Mouse (Mus musculus) heart, embryonic 15.5 days (tissue): Measurements from ENCODE around the gene Rasa3. TPM values are rescaled to one million over a fixed set of nuclear protein-coding genes. Genes with fewer than 3 reads are reported as not detected.

Experiments
- ATAC-seq: fragments of 200-750 bp; cut with Nextera tagmentation; replicated peaks from 2 replicates; pipeline ENCODE4 v1.8.0; 2017; ENCODE audit warnings: low read depth, moderate TSS enrichment; ENCODE audit not compliant: insufficient number of reproducible peaks, insufficient read depth, low FRiP score
- H3K27ac ChIP-seq: fragments of 300-500 bp; sonication (generic); 2 replicates; pipeline ENCODE4 v1.5.1; 2015; ENCODE audit warnings: mild to moderate bottlenecking, inconsistent platforms
- H3K27me3 ChIP-seq: fragments of 300-500 bp; sonication (generic); 2 replicates; pipeline ENCODE4 v1.6.1; 2015; ENCODE audit warnings: inconsistent platforms
- H3K36me3 ChIP-seq: fragments of 300-500 bp; sonication (generic); 2 replicates; pipeline ENCODE4 v1.6.1; 2015; ENCODE audit warnings: mild to moderate bottlenecking, inconsistent platforms
- H3K4me1 ChIP-seq: fragments of 300-500 bp; sonication (generic); replicated peaks from 2 replicates; pipeline ENCODE4 v1.6.1; 2015; ENCODE audit warnings: inconsistent platforms
- H3K4me2 ChIP-seq: fragments of 300-500 bp; sonication (generic); 2 replicates; pipeline ENCODE4 v1.6.1; 2015; ENCODE audit warnings: inconsistent platforms, mild to moderate bottlenecking, moderate library complexity
- H3K4me3 ChIP-seq: fragments of 300-500 bp; sonication (generic); 2 replicates; pipeline ENCODE4 v1.5.1; 2015; ENCODE audit warnings: mild to moderate bottlenecking, inconsistent platforms
- H3K9ac ChIP-seq: fragments of 300-500 bp; sonication (generic); 2 replicates; pipeline ENCODE4 v1.6.1; 2015; ENCODE audit warnings: mild to moderate bottlenecking, inconsistent platforms
- H3K9me3 ChIP-seq: fragments of 300-500 bp; sonication (generic); replicated peaks from 2 replicates; pipeline ENCODE4 v1.6.1; 2016; ENCODE audit warnings: inconsistent platforms
- WGBS: fragments of 180-500 bp; shearing (Covaris S2); methylation state at CpG from one replicate; pipeline ENCODE4 v1.1.7; 2015; ENCODE audit warnings: mixed read lengths; 5-methylcytosine and 5-hydroxymethylcytosine counted together
- polyA plus RNA-seq: library from polyadenylated mRNA; unstranded; fragments of >200 nt; fragmentation: Nextera tagmentation; extraction: Ambion mirVana; gene quantifications from 2 replicates; pipeline ENCODE4 v1.2.1, GENCODE M21; 2015

The Rasa3 gene
- polyA plus RNA-seq, 1 experiment from 2014 or later: 19.0 TPM

DNA sequence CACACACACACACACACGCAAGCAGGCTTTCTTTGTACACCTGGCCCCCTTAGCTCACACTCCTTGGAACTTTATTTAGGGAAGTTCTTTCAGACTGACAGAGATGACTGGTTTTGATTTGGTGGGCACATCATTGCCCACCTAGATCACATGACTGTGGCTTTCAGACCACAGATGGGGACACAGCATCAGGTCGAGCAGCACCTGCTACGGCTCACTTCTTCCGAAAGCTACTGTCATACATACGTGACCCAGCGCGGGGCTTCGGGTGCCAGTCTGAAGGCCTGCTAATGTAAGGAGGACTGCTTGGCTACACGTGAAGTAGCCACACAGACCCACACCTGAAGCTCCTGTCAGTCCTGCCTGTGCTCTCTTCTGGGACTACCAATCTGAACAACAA, 49.3 kb downstream of the Rasa3 start:
- peaks cover 12% of the 10 kb centered on the region for H3K36me3 ChIP-seq
- peaks cover 34% of the 10 kb centered on the region for H3K4me1 ChIP-seq
- 94% methylated on average over 9 of the region's 9 CpGs for WGBS
- H3K27me3 ChIP-seq: no peaks in the 10 kb centered on the region
- no peak overlapping the region for H3K4me3 ChIP-seq
- no peaks in the 10 kb centered on the region for H3K9me3 ChIP-seq
- no peak overlapping the region for H3K9ac ChIP-seq
- H3K4me2 ChIP-seq: no peak overlapping the region
- H3K27ac ChIP-seq: no peak overlapping the region
- ATAC-seq: no peak

DNA sequence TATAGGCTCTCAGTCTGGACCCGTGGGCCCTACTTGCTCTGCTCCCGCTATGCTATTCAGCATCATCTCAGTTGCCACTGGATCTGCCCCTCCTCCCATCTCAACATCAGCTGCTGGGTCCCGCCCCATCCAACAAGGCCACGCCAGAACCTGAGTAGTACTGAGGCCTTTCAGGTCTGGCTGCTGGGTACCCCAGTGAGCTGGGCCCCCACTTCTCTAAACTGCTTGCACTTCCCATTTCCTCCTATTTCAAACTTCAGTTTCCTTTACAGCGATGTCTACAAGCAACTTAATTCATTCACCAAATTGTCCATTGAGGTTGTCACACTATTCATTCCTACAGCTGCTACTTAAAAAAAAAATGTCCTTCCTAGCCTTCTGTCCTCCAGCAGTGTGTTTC, 49.8 kb downstream of the Rasa3 start:
- Histone ChIP-seq H3K9ac (no peak overlapping the region), H3K4me3 (no peak overlapping the region), H3K36me3 (peaks cover 12% of the 10 kb centered on the region), H3K27me3 (no peaks in the 10 kb centered on the region), H3K27ac (no peak overlapping the region), H3K9me3 (no peaks in the 10 kb centered on the region), H3K4me1 (peaks cover 33% of the 10 kb centered on the region), H3K4me2 (no peak overlapping the region)
- WGBS: 87% methylated on average over 5 of the region's 5 CpGs
- ATAC-seq: no peak

DNA sequence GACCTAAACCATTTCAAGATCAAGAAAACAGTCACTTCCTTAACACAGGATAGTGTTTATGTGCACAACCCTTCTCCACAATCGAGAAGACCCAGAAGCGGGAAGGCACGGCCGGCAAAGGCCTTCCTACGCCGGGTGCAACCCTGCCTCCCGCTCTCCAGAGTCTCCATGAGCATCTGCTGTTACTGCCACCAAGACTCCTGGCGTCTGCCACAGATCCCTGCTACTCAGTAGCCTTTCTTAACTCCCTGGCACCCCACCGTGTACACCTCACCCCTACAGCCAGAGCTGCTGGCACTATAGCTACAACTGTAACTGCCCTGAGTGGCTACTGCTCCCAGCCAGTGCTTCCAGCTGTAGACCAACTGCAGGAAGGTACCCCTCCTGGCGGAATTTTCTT, 51.3 kb downstream of the Rasa3 start:
- H3K36me3 ChIP-seq: peaks cover 12% of the 10 kb centered on the region
- H3K4me2 ChIP-seq: no peak overlapping the region
- no peak overlapping the region for H3K4me3 ChIP-seq
- no peaks in the 10 kb centered on the region for H3K27me3 ChIP-seq
- no peak overlapping the region for H3K9ac ChIP-seq
- H3K27ac ChIP-seq: no peak overlapping the region
- H3K9me3 ChIP-seq: no peaks in the 10 kb centered on the region
- WGBS: 88% methylated on average over 10 of the region's 10 CpGs
- H3K4me1 ChIP-seq: peaks cover 29% of the 10 kb centered on the region
- ATAC-seq: no peak

DNA sequence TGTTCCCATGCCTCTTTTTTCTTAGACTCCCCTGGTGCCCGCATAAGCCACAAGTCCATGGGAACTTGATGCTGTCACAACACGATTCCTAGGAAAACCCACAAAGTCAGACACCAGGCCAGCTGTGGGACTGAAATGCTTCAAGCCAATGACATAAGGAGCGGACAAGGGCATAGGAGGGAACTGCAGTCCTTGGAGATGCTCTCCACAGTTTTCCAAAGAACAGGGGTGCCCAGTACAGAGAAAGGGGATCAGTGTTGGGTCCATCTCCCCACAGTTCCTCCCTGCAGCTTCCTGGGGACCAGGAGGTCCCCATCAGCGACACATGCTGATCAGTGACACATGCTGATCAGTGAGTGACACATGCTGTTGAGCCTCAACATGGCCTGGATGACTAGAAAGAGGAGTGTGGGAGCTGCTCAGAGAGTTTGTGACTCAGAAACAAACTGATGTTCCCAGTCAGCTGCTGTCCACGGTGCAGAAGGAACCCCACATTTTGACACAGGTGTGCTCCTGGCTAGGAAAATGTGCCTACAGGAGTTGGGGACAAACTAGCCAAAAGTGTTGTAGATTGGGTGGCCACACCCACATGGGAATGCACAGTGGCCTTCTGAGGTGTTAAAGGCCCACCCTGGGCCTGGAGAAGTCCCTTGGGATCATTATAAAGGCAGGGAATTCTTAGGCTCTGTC, 52.0 kb downstream of the Rasa3 start:
- peak overlapping the region; percentile 59 for H3K27ac ChIP-seq
- H3K4me2 ChIP-seq: no peak overlapping the region
- H3K9ac ChIP-seq: no peak overlapping the region
- H3K27me3 ChIP-seq: no peaks in the 10 kb centered on the region
- H3K4me1 ChIP-seq: peaks cover 29% of the 10 kb centered on the region
- no peak overlapping the region for H3K4me3 ChIP-seq
- H3K36me3 ChIP-seq: peaks cover 12% of the 10 kb centered on the region
- no peaks in the 10 kb centered on the region for H3K9me3 ChIP-seq
- 70% methylated on average over 5 of the region's 5 CpGs for WGBS
- ATAC-seq: no peak

DNA sequence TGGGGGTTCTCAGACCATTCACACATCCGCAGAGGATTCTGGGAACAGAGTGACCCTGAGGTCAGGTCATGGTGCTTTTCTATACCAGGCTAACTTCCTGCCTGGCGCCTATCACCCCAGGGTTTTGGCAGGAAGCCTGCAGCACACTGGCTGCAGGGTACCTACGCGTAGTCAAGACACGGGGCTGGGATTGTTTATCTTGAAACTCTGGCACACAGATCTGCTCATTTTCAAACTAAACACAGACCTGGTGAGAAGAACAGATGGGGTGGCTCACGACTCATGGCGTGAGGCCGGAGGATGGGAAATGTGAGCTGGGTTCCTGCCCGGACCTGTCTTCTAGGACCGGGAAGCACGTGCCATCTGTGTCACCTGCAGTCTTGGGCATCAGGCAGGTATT, 52.5 kb downstream of the Rasa3 start:
- Histone ChIP-seq H3K36me3 (peaks cover 8% of the 10 kb centered on the region; the same call in 1 of the 2 replicates), H3K27me3 (no peaks in the 10 kb centered on the region), H3K27ac (peak overlapping the region; percentile 59), H3K9ac (no peak overlapping the region), H3K9me3 (no peaks in the 10 kb centered on the region), H3K4me2 (no peak overlapping the region), H3K4me3 (no peak overlapping the region), H3K4me1 (peaks cover 29% of the 10 kb centered on the region)
- peak; percentile 47 for ATAC-seq
- 22% methylated on average over 11 of the region's 11 CpGs for WGBS

DNA sequence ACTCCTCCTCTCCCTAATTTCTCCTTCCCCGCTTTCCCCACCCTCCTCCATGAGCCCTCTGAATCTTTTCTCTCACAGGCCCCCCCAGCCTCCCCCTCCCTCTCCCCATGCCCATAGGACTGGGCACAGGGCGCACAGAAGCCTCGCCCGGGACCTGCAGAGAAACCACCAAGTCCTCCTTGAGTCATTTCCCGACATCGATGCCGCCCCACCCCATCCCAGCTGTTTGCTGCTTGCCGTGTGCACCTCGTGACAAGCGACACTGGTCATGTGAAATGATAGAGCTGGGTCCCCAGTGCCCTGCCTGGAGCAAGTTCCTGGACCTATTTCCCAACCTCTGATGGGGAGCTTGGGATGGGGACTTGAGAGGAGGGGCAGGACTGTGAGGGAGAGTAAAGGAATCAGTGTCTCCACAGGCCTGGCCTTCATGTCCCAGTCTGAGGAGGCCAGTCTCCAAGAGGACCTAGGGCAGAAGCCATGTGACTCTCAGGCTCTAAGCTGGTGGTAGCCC, 53.4 kb downstream of the Rasa3 start:
- Histone ChIP-seq H3K9me3 (no peaks in the 10 kb centered on the region), H3K4me1 (peaks cover 29% of the 10 kb centered on the region), H3K4me3 (no peak overlapping the region), H3K4me2 (no peak overlapping the region), H3K9ac (no peak overlapping the region), H3K27ac (peak overlapping the region; percentile 59; the same call in 1 of the 2 replicates), H3K27me3 (no peaks in the 10 kb centered on the region), H3K36me3 (peaks cover 8% of the 10 kb centered on the region; the same call in 1 of the 2 replicates)
- WGBS: 64% methylated on average over 10 of the region's 10 CpGs
- no peak for ATAC-seq

DNA sequence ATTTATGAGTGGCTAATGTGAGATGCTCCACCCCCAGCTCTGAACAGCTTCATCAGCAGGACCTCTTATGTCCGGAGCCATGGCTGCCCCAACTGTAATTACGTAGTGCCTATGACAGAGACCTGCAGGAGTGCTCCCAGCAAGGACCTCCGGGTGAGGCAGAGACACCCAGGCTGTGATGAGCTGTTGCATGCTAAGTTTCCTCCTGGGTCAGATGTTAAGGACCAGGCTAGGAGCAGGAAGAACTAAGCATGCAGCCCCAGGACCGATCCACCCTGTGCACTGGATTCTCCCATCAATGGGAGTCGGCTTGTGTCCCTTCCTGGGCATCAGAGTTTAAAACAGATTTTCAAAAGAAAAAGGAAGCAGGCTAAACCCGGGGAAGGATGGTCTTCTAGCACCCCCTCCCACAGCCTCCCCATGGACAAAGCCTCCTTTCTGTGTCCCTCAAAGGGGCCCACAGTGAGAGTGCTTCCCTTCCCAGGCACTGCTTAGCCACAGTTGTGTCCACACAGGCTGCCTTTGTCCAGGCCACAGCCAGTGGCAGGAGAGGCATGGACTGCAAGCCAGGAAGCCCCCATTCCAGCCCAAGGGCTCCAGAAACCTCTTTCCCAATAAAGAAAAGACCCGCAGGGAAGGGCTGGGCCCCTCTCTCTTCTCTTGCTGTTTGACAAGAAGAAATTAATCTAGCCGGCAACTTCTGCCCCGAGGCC, 54.2 kb downstream of the Rasa3 start:
- no peaks in the 10 kb centered on the region for H3K27me3 ChIP-seq
- H3K9me3 ChIP-seq: no peaks in the 10 kb centered on the region
- WGBS: 63% methylated on average over 9 of the region's 9 CpGs
- H3K4me2 ChIP-seq: no peak overlapping the region
- ATAC-seq: no peak
- H3K4me1 ChIP-seq: peaks cover 29% of the 10 kb centered on the region
- H3K9ac ChIP-seq: no peak overlapping the region
- H3K4me3 ChIP-seq: no peak overlapping the region
- peaks cover 8% of the 10 kb centered on the region; the same call in 1 of the 2 replicates for H3K36me3 ChIP-seq
- no peak overlapping the region for H3K27ac ChIP-seq

DNA sequence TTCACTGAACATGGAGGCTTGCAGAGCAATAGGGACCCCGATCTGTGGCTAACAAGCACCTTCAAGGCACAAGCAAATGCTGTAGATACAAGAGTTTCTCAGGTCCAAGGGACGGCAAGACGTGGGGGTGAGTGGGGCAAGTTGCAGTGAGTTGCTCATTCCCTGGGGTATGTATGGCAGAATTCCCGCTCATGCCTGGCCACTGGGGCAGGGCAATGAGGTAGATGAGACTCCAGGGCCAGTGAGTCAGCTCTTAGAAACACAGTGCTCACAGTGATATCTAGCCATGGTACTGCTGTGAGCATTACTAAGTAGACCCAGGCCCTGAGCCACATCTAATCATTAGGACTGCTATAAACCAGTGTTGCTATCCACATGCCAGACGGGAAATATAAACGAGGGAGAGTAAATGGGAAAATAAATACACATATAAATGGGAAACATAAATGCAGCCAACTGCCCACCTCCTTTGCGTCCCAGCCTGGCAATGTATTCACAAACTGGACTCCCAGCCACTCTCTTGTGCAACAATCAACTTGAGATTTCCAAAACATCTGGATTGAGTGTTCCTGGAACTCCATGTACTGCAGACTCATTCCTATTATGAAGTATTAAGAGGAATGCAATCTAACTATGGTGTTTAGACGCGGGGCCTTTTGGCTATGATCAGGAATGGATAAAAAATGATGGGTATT, 57.0 kb downstream of the Rasa3 start:
- no peak overlapping the region for H3K4me3 ChIP-seq
- no peak overlapping the region for H3K4me2 ChIP-seq
- no peaks in the 10 kb centered on the region for H3K36me3 ChIP-seq
- peaks cover 28% of the 10 kb centered on the region for H3K4me1 ChIP-seq
- no peaks in the 10 kb centered on the region for H3K9me3 ChIP-seq
- H3K27ac ChIP-seq: no peak overlapping the region
- ATAC-seq: no peak
- no peak overlapping the region for H3K9ac ChIP-seq
- WGBS: 87% methylated on average over 9 of the region's 9 CpGs
- H3K27me3 ChIP-seq: no peaks in the 10 kb centered on the region

DNA sequence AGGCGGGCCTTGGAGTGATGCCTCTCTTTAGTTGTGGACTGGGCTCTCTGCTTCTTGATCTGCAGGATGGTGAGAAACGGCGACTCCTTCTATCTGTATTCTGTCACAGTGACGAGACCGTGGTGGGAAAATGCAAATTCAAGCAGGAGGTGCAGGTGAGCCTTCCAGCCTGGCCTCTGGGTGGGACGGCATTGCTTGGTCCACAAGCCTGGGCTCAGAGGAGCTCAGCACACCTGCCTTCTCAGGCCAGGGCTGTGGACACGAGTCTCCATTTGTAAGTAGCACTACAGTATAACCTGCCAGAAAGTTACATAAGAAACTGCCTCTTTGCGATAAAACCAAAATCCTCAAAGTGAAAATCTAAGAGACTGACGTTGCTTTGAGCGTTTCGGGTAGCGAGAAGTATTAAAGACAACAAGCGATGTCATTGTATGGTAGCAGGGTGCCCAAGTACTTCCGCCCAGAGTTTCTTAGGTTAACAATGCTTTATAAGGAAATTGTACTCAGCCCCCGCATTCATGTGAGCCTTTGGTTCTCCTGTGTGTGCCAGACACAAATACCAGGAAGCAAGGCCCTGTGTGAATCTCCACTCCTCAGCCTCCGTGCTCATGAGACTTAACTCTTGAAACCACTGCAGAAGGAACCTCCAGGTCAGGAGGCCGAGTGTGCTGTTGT, 60.4 kb downstream of the Rasa3 start:
- Histone ChIP-seq H3K9ac (no peak overlapping the region), H3K27ac (no peak overlapping the region), H3K4me3 (no peak overlapping the region), H3K9me3 (no peaks in the 10 kb centered on the region), H3K36me3 (peaks cover 13% of the 10 kb centered on the region), H3K4me1 (peaks cover 10% of the 10 kb centered on the region), H3K4me2 (no peak overlapping the region), H3K27me3 (no peaks in the 10 kb centered on the region)
- WGBS: 75% methylated on average over 17 of the region's 17 CpGs
- ATAC-seq: no peak

DNA sequence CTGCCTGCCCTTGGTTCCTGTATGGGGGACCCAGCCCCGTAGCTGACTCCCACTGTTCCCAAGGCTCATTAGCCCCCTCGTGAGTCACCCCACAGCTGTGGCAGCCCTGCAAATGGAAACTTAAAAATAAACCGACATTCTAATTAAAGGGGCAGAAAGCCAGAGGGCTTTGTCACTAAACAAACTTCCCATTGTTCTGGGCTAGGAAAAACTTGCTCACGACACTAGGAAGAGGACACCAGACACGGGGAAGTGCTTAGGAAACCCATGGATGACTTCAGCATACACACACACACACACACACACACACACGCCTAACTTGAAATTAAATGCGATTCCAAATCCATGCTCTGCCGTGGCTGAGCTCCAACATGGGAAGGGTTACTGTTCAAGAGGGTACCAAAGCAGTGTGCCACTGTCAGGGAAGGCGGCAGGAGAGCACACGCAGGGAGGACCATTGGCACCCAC, 62.4 kb downstream of the Rasa3 start:
- ATAC-seq: 0 out of 2 replicates have a peak, but pooled peaks have one; percentile 38
- Histone ChIP-seq H3K27me3 (no peaks in the 10 kb centered on the region), H3K27ac (peak overlapping the region; percentile 39; the same call in 1 of the 2 replicates), H3K4me2 (peak overlapping the region; percentile 5; the same call in 1 of the 2 replicates), H3K4me1 (peaks cover 17% of the 10 kb centered on the region), H3K9me3 (no peaks in the 10 kb centered on the region), H3K9ac (no peak overlapping the region), H3K36me3 (peaks cover 13% of the 10 kb centered on the region), H3K4me3 (no peak overlapping the region)
- 42% methylated on average over 10 of the region's 10 CpGs for WGBS

DNA sequence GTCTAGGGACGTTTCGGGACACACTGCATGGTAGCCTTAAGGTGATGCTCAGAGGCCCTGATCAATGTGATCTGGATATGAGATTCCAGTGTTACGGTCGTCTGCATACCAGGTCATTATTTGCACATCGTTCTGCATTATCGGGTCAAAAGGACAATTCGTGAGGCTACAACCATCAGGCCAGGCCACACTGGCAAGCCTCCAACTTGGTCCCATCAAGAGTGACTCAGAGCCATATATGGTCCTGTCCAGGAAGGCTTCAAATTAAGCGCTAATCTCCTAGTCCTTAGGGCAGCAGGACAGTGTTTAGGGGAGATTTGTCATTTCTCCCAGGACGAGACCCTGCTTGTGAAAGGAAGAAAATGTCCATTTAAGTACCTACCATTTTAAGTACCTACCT, 63.3 kb downstream of the Rasa3 start:
- Histone ChIP-seq H3K27ac (no peak overlapping the region), H3K4me2 (no peak overlapping the region), H3K36me3 (peaks cover 13% of the 10 kb centered on the region), H3K27me3 (no peaks in the 10 kb centered on the region), H3K4me1 (peaks cover 17% of the 10 kb centered on the region), H3K4me3 (no peak overlapping the region), H3K9me3 (no peaks in the 10 kb centered on the region), H3K9ac (no peak overlapping the region)
- WGBS: 70% methylated on average over 9 of the region's 9 CpGs
- no peak for ATAC-seq
